Mouse (Mus musculus) cortical plate, adult 2 months (tissue): ENCODE results near the gene Ccdc103. TPM values are rescaled to one million over a fixed set of nuclear protein-coding genes. Genes with fewer than 3 reads are reported as not detected.

Experiments
- H3K27ac ChIP-seq: fragments of 200-500 bp; 2 replicates; pipeline ENCODE4 v1.5.1; 2012; ENCODE audit warnings: low read length, control low read depth, inconsistent platforms; ENCODE audit not compliant: insufficient read depth
- H3K4me1 ChIP-seq: fragments of 200-500 bp; 2 replicates; pipeline ENCODE4 v1.6.1; 2011; ENCODE audit warnings: low read length; ENCODE audit not compliant: control insufficient read depth, insufficient read depth
- H3K4me3 ChIP-seq: fragments of 200-500 bp; 2 replicates; pipeline ENCODE4 v1.5.1; 2011; ENCODE audit warnings: mild to moderate bottlenecking, low read length, control low read depth; ENCODE audit not compliant: insufficient read depth
- CTCF ChIP-seq: fragments of 200-500 bp; IDR thresholded peaks from 2 replicates; pipeline ENCODE4 v1.5.1; 2011; ENCODE audit warnings: mild to moderate bottlenecking, control low read depth, low read length; ENCODE audit not compliant: insufficient read depth; ENCODE audit errors: extremely low read depth
- POLR2A ChIP-seq: fragments of 200-500 bp; IDR thresholded peaks from 2 replicates; pipeline ENCODE4 v1.6.1; 2011; ENCODE audit warnings: mild to moderate bottlenecking, low read length, control low read depth; ENCODE audit not compliant: insufficient read depth; ENCODE audit errors: extremely low read depth
- polyA plus RNA-seq: library from polyadenylated mRNA; depleted of rRNA; stranded (reverse); fragments of >200 nt; gene quantifications from 2 replicates; pipeline ENCODE4 v1.2.3, GENCODE M21; 2012; rRNA removed

The Ccdc103 gene
- polyA plus RNA-seq, 1 experiment = 3.0 TPM

- Histone ChIP-seq H3K27ac (no peak overlapping the region), H3K4me3 (no peak overlapping the region), H3K4me1 (no peaks in the 10 kb centered on the region)
- TF ChIP-seq CTCF = no peak
- no peak for TF ChIP-seq POLR2A
Observed at GRCm38 (mm10) chr11:102911376-102911775, 30.4 kb downstream of the Ccdc103 start.

GRCm38 (mm10) chr11:102915380-102915779 is 34.4 kb downstream of the Ccdc103 start:
- H3K4me3 ChIP-seq = no peak overlapping the region
- TF ChIP-seq POLR2A = no peak
- TF ChIP-seq CTCF = no peak
- no peaks in the 10 kb centered on the region for H3K4me1 ChIP-seq
- no peak overlapping the region for H3K27ac ChIP-seq

GRCm38 (mm10) chr11:102918077-102918476 is 37.1 kb downstream of the Ccdc103 start:
- H3K4me3 ChIP-seq = no peak overlapping the region
- no peak overlapping the region for H3K27ac ChIP-seq
- H3K4me1 ChIP-seq = no peaks in the 10 kb centered on the region
- TF ChIP-seq POLR2A (no peak), CTCF (no peak)

DNA sequence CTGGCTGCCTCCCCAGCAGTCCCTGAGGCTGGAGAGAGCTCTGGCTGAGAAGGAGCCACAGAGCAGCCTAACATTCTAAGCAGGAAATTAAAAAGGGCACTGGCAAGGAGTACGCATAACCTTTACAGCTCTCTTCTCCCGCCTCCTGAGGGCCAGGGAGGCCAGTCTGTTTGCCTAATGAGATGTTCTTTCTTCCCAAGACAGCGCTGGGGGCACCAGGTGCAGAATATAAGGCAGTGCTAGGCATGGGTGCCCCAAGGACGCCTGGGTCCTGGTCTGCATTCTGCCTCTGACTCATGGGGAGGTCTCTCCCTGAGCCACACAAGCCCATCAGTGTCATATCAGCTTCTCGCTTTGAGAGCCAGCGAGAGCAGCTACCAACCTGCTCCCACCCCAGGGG is 40.5 kb downstream of the Ccdc103 start:
- Histone ChIP-seq H3K4me3 (no peak overlapping the region), H3K27ac (no peak overlapping the region), H3K4me1 (no peaks in the 10 kb centered on the region)
- TF ChIP-seq CTCF (no peak), POLR2A (no peak)

DNA sequence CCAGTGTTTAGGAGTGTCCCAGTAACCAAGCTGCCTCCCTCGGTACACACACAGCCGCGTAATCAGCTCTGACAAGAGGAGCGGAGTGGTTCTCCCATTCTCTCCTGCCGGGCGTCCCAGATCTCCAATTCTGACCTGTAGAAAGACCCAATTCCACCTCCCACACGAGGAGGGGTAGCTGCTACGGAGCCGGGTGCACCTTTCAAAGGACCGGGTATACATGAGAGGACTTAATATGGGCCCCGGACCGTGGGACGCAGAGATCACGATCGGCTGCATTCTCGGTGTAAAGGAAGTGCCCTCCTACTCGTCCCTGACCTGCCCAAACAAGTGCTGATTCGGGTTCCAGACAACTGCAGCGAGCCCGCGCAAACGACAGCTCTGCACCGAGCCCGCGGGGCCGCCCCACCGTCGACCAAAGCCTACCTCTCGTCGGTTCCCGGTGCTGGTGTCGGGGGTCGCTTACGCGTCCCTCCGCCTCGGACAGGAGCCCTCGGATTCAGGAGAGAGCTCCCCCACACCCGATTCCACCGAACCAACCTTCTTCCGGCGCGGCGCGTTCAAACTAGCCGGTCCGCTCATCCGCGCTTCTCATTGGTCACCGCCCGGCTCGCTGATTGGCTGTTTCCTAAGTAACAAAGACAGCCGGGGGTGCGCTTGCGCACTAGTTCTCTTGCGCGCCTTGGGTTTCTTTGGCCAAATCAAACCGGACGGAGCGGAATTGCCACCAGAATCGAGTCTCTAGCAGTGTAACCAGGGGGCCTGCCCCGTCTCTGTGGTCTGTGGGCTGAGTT is 43.8 kb downstream of the Ccdc103 start, which contains the start of gene Kif18b:
Gene Kif18b (minus strand): TSS at position 568 of the 794 bp plus-strand sequence.
- Histone ChIP-seq H3K27ac (no peak within 1 kb of the TSS), H3K4me1 (no peaks in the 10 kb centered on the region), H3K4me3 (peak within 1 kb of the TSS; percentile 37)
- TF ChIP-seq POLR2A (no peak; the same call in 1 of the 2 replicates), CTCF (no peak)

DNA sequence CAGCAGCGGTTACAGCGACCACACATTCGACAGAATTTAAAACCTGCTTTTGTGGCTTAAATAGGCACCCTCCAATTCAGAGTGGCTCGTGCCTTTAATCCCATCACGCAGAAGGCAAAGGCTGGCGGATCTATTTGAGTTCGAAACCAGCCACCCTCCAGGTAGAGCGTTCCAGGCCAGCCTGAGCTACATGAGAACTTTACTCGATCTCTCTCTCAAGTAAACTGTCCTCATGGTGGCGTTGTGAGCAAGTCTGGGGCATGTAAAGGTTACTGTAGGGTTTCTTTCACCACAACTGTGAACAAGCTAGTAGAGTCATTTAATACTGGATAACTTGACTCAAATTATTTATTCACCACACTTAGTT is 44.3 kb downstream of the Ccdc103 start:
- no peak overlapping the region for H3K27ac ChIP-seq
- no peaks in the 10 kb centered on the region for H3K4me1 ChIP-seq
- peak overlapping the region; percentile 37 for H3K4me3 ChIP-seq
- TF ChIP-seq CTCF = peak; percentile 18; the same call in 1 of the 2 replicates
- TF ChIP-seq POLR2A = no peak

DNA sequence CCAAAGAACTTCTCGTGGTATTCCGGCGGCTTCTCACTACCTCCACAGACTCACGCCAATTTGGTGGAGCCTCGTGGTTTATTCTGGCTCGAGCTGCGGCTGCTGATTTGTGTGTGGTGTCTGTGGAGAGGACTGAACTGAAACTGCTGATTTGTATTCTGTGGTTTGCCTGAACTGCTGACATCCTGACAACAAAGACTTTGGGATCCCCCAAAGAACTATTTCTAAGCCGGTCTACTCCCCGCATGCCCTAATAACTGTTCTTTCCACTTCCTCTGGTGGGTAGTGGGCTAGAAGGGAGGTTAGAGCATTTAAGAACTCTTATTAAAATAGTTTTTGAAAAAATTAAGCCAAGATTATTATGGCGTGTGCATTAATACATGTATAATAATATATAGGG is 49.7 kb downstream of the Ccdc103 start:
- no peaks in the 10 kb centered on the region for H3K4me1 ChIP-seq
- TF ChIP-seq CTCF = no peak
- TF ChIP-seq POLR2A = no peak

More for the DNA sequence above, 49.7 kb downstream of the Ccdc103 start:
- Histone ChIP-seq H3K4me3 (no peak overlapping the region), H3K27ac (no peak overlapping the region)

Other genes starting within 250 kb of the Ccdc103 start
- gene Meioc, start 217.5 kb upstream of the Ccdc103 start, polyA plus RNA-seq = not detected in 2 replicates
- gene Ccdc43, start 183.4 kb upstream of the Ccdc103 start, polyA plus RNA-seq = 24.4 and 24.7 TPM in 2 replicates
- 101 and 118 TPM in 2 replicates for gene Adam11, start 119.8 kb upstream of the Ccdc103 start, polyA plus RNA-seq
- 7.6 and 8.2 TPM in 2 replicates for gene Gjc1, start 61.5 kb upstream of the Ccdc103 start, polyA plus RNA-seq
- 11.5 and 12.3 TPM in 2 replicates for gene Higd1b, start 45.4 kb upstream of the Ccdc103 start, polyA plus RNA-seq
- 94.0 and 101 TPM in 2 replicates for gene Eftud2, start 219 bp upstream of the Ccdc103 start, polyA plus RNA-seq
- gene Fam187a, start 4.0 kb downstream of the Ccdc103 start, polyA plus RNA-seq = 0.13 TPM in 2 replicates
- gene Gfap, start 19.7 kb downstream of the Ccdc103 start, polyA plus RNA-seq = 179 and 186 TPM in 2 replicates
- 0.17 and 0.40 TPM in 2 replicates for gene Kif18b, start 43.9 kb downstream of the Ccdc103 start, polyA plus RNA-seq
- 15.3 and 15.8 TPM in 2 replicates for gene C1ql1, start 65.5 kb downstream of the Ccdc103 start, polyA plus RNA-seq
- gene Nmt1, start 147.0 kb downstream of the Ccdc103 start, polyA plus RNA-seq = 74.3 and 77.1 TPM in 2 replicates
- gene Dcakd, start 147.1 kb downstream of the Ccdc103 start, polyA plus RNA-seq = 57.4 and 59.6 TPM in 2 replicates
- 17.1 and 21.1 TPM in 2 replicates for gene Plcd3, start 220.5 kb downstream of the Ccdc103 start, polyA plus RNA-seq
- 40.7 and 46.3 TPM in 2 replicates for gene Acbd4, start 220.5 kb downstream of the Ccdc103 start, polyA plus RNA-seq
- 22.6 and 22.9 TPM in 2 replicates for gene Hexim1, start 235.0 kb downstream of the Ccdc103 start, polyA plus RNA-seq